Mouse (Mus musculus): ENCODE data around the gene Nfil3. TPM values are rescaled to one million over a fixed set of nuclear protein-coding genes. Genes with fewer than 3 reads are reported as not detected.

Nfil3 gene
- polyA plus RNA-seq, 1 experiment from 2014 or later = 30.1 TPM

GRCm38 (mm10) chr13:52928392-52928791, 52.5 kb downstream of the Nfil3 start:
- Histone ChIP-seq H3K4me1 (peaks cover 14% of the 10 kb centered on the region), H3K9me3 (no peaks in the 10 kb centered on the region), H3K27me3 (replicated peaks) (no peaks in the 10 kb centered on the region), H3K9ac (no peak overlapping the region), H3K4me3 (replicated peaks) (peak overlapping the region; percentile 80), H3K36me3 (no peaks in the 10 kb centered on the region), H3K4me2 (peak overlapping the region; percentile 69), H3K27ac (no peak overlapping the region)
- WGBS = 61% methylated on average over 9 of the region's 9 CpGs
- ATAC-seq (ENCODE audit: insufficient read depth, low FRiP score, low read depth) = no peak

GRCm38 (mm10) chr13:52924457-52924856, 56.4 kb downstream of the Nfil3 start:
- H3K9me3 ChIP-seq = no peaks in the 10 kb centered on the region
- H3K27ac ChIP-seq = no peak overlapping the region
- H3K27me3 ChIP-seq (replicated peaks) = no peaks in the 10 kb centered on the region
- no peak overlapping the region for H3K4me2 ChIP-seq
- no peaks in the 10 kb centered on the region for H3K36me3 ChIP-seq
- ATAC-seq (ENCODE audit: insufficient read depth, low FRiP score, low read depth) = no peak
- no peak overlapping the region for H3K9ac ChIP-seq
- 71% methylated on average over 5 of the region's 5 CpGs for WGBS
- peaks cover 14% of the 10 kb centered on the region for H3K4me1 ChIP-seq
- H3K4me3 ChIP-seq (replicated peaks) = no peak overlapping the region

- no peak for ATAC-seq (ENCODE audit: insufficient read depth, low FRiP score, low read depth)
- Histone ChIP-seq H3K4me1 (no peaks in the 10 kb centered on the region), H3K9ac (no peak overlapping the region), H3K36me3 (no peaks in the 10 kb centered on the region), H3K27ac (no peak overlapping the region), H3K4me2 (no peak overlapping the region), H3K27me3 (replicated peaks) (no peaks in the 10 kb centered on the region), H3K4me3 (replicated peaks) (no peak overlapping the region), H3K9me3 (no peaks in the 10 kb centered on the region)
- 79% methylated on average over 8 of the region's 8 CpGs for WGBS
Measured at GRCm38 (mm10) chr13:52921966-52922365, 58.9 kb downstream of the Nfil3 start.

- H3K4me2 ChIP-seq = no peak overlapping the region
- H3K27ac ChIP-seq = no peak overlapping the region
- WGBS = 64% methylated on average over 7 of the region's 7 CpGs
- H3K4me1 ChIP-seq = no peaks in the 10 kb centered on the region
- H3K4me3 ChIP-seq (replicated peaks) = no peak overlapping the region
- ATAC-seq (ENCODE audit: insufficient read depth, low FRiP score, low read depth) = no peak
- no peaks in the 10 kb centered on the region for H3K27me3 ChIP-seq (replicated peaks)
- H3K36me3 ChIP-seq = no peaks in the 10 kb centered on the region
- no peaks in the 10 kb centered on the region for H3K9me3 ChIP-seq
- H3K9ac ChIP-seq = no peak overlapping the region
Measured at GRCm38 (mm10) chr13:52921065-52921825, 59.6 kb downstream of the Nfil3 start.

GRCm38 (mm10) chr13:52919790-52920352, 61.0 kb downstream of the Nfil3 start:
- H3K9ac ChIP-seq = no peak overlapping the region
- no peak overlapping the region for H3K4me3 ChIP-seq (replicated peaks)
- no peaks in the 10 kb centered on the region for H3K4me1 ChIP-seq
- H3K9me3 ChIP-seq = no peaks in the 10 kb centered on the region
- ATAC-seq (ENCODE audit: insufficient read depth, low FRiP score, low read depth) = no peak
- no peak overlapping the region for H3K27ac ChIP-seq
- no peak overlapping the region for H3K4me2 ChIP-seq
- WGBS = 65% methylated on average over 10 of the region's 10 CpGs
- no peaks in the 10 kb centered on the region for H3K27me3 ChIP-seq (replicated peaks)
- no peaks in the 10 kb centered on the region for H3K36me3 ChIP-seq

GRCm38 (mm10) chr13:52918333-52918732, 62.5 kb downstream of the Nfil3 start:
- no peak overlapping the region for H3K27ac ChIP-seq
- H3K36me3 ChIP-seq = no peaks in the 10 kb centered on the region
- no peak overlapping the region for H3K9ac ChIP-seq
- H3K4me2 ChIP-seq = no peak overlapping the region
- 92% methylated on average over 5 of the region's 5 CpGs for WGBS
- H3K27me3 ChIP-seq (replicated peaks) = no peaks in the 10 kb centered on the region
- no peak for ATAC-seq (ENCODE audit: insufficient read depth, low FRiP score, low read depth)
- H3K4me1 ChIP-seq = no peaks in the 10 kb centered on the region
- H3K4me3 ChIP-seq (replicated peaks) = no peak overlapping the region
- no peaks in the 10 kb centered on the region for H3K9me3 ChIP-seq

Other genes starting within 250 kb of the Nfil3 start
- 43.9 and 44.4 TPM in 2 replicates for gene Auh, start 51.4 kb downstream of the Nfil3 start, polyA plus RNA-seq (2015; fragmentation: Nextera tagmentation; extraction: Ambion mirVana)